Mouse (Mus musculus): ENCODE measurements around the gene Ephb3. TPM values are rescaled to one million over a fixed set of nuclear protein-coding genes. Genes with fewer than 3 reads are reported as not detected.

Gene Ephb3
- total and polyA plus RNA-seq, 2 experiments from 2014 or later: 9.5 to 20.5 TPM

DNA sequence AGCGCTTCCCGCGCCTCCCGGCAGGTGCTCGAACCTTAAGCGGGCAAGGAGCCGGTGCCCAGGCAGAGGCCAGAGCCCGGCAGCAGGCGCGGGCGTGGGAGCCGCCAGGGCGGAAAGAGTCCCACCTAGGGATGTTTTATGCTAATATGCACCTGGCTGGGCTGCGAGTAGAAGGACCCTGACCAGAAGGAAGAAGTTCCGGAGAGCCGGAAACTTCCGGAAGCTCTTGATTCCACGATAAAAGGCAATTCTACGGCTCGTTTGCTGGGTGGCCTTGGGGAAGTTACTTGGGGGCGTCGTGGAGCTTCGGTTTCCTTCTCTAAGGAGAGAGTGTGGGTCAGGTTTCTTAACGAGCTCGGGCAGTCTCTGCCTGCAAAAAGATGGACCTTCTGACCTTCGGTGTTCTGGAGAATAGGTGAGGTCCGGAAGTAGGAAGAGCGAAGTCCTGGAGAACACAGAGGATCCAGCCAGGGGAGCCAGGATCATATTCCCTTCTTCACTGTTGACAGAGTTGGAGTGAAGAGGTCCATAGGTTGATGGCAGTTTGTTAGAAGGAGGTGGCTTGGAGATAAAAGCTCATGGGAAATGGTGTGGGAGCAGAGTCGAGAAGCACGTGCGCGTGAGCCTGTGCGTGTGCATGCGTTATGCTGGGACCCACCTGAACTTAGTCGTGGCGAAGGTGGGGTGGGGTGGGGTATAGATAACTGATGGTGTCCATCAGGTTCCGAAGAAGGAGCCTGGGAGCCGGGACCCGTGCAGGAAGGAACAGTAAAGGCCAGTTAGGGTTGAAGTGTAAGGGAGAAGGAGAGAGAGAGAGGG, 44.4 kb downstream of the Ephb3 start:
- H3K9ac ChIP-seq (replicated peaks; ENCODE audit: low read length, poor library complexity, severe bottlenecking): peak overlapping the region; percentile 19; the same call in 1 of the 2 replicates
- H3K4me3 ChIP-seq (ENCODE audit: low read depth, low read length): peak overlapping the region; percentile 38
- peak overlapping the region; percentile 73 for H3K4me2 ChIP-seq (ENCODE audit: low read depth, low read length, poor library complexity, severe bottlenecking)
- peaks cover 12% of the 10 kb centered on the region; the same call in 1 of the 2 replicates for H3K27me3 ChIP-seq (ENCODE audit: insufficient read depth, low read length)
- no peaks in the 10 kb centered on the region for H3K9me3 ChIP-seq (ENCODE audit: low read length)
- no peak for TF ChIP-seq CTCF (IDR thresholded peaks at IDR 0.05)
- H3K4me1 ChIP-seq (ENCODE audit: insufficient read depth, low read length): peaks cover 16% of the 10 kb centered on the region
- DNase-seq (ENCODE audit: low spot score) (peak; percentile 36), ATAC-seq (ENCODE audit: low FRiP score) (no peak)
- H3K36me3 ChIP-seq (ENCODE audit: insufficient read depth, low read length): no peaks in the 10 kb centered on the region
- WGBS: 8% methylated on average over 39 of the region's 39 CpGs
- H3K27ac ChIP-seq (ENCODE audit: low read depth, low read length): no peak overlapping the region

DNA sequence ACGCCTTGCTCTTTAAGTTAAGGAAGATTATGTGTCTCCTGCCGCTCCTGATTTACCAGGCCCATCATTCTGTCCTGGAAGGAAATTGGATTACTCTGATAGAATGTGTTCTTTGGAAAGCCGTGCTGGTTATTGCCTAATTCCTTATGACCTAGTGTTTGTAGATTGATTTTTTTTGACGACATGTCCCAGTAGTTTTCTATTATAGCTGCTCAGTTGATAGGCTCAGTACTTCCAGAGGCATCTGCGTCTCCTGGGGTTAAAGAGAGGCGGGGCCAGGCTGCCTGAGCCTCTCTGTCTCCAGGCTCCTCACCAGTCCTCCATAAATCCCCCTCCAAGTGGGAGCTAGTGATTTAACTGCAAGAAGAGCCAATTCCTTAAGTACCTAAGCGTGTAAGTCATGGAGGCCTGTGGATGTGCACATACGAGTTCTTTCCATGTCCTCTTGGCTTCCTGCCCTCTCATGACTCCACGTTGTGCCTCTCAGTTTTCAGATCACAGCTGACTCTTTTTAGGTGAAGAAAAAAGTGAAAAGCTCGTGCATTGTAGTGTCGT, 47.9 kb downstream of the Ephb3 start:
- DNase-seq (ENCODE audit: low spot score) (no peak), ATAC-seq (ENCODE audit: low FRiP score) (no peak)
- H3K4me1 ChIP-seq (ENCODE audit: insufficient read depth, low read length): peaks cover 10% of the 10 kb centered on the region; the same call in 1 of the 2 replicates
- 39% methylated on average over 11 of the region's 11 CpGs for WGBS
- H3K4me2 ChIP-seq (ENCODE audit: low read depth, low read length, poor library complexity, severe bottlenecking): no peak overlapping the region
- H3K27ac ChIP-seq (ENCODE audit: low read depth, low read length): no peak overlapping the region
- H3K9ac ChIP-seq (replicated peaks; ENCODE audit: low read length, poor library complexity, severe bottlenecking): no peak overlapping the region
- no peaks in the 10 kb centered on the region for H3K9me3 ChIP-seq (ENCODE audit: low read length)
- peaks cover 9% of the 10 kb centered on the region; the same call in 1 of the 2 replicates for H3K27me3 ChIP-seq (ENCODE audit: insufficient read depth, low read length)
- no peaks in the 10 kb centered on the region for H3K36me3 ChIP-seq (ENCODE audit: insufficient read depth, low read length)
- H3K4me3 ChIP-seq (ENCODE audit: low read depth, low read length): no peak overlapping the region
- TF ChIP-seq CTCF (IDR thresholded peaks at IDR 0.05): no peak

DNA sequence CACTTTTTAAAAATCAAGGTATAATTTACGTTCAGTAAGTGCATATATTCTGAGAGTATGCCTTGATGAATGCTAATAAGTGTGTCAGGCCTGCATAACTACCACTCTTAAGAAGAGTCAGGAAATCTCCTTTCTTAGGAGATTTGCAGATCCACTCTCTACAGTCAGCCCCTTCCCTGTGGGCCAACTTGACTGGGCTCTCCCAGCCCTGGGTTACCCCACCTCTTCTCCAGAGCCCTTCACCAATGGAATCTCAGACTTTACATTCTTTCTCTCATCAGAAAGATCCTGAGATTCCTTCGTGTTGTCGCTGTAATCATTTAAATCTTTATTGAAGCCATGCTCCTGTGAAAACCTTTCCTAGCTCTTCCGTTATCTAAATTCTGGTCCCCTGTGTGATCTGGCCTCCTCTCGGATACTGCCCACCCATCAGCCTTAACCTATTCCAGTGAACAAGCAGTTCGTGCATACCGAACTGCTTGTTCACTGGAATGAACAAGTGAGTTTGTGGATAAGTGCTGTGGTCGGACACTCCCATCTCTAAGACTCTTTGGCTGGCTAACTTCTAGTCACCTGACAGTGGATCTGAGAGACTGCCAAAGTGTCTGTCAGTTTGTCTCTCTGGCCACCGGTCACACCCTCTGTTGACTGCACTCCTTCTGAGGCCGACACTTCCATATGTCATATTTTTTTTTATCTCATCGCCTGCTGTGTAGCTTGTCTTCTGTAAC, 51.2 kb downstream of the Ephb3 start:
- no peaks in the 10 kb centered on the region for H3K9me3 ChIP-seq (ENCODE audit: low read length)
- ATAC-seq (ENCODE audit: low FRiP score) (no peak), DNase-seq (ENCODE audit: low spot score) (no peak)
- H3K27me3 ChIP-seq (ENCODE audit: insufficient read depth, low read length): no peaks in the 10 kb centered on the region
- H3K4me3 ChIP-seq (ENCODE audit: low read depth, low read length): no peak overlapping the region
- no peak overlapping the region for H3K4me2 ChIP-seq (ENCODE audit: low read depth, low read length, poor library complexity, severe bottlenecking)
- H3K9ac ChIP-seq (replicated peaks; ENCODE audit: low read length, poor library complexity, severe bottlenecking): no peak overlapping the region
- no peak overlapping the region for H3K27ac ChIP-seq (ENCODE audit: low read depth, low read length)
- no peaks in the 10 kb centered on the region for H3K36me3 ChIP-seq (ENCODE audit: insufficient read depth, low read length)
- 85% methylated on average over 11 of the region's 11 CpGs for WGBS
- no peak for TF ChIP-seq CTCF (IDR thresholded peaks at IDR 0.05)
- H3K4me1 ChIP-seq (ENCODE audit: insufficient read depth, low read length): no peaks in the 10 kb centered on the region

DNA sequence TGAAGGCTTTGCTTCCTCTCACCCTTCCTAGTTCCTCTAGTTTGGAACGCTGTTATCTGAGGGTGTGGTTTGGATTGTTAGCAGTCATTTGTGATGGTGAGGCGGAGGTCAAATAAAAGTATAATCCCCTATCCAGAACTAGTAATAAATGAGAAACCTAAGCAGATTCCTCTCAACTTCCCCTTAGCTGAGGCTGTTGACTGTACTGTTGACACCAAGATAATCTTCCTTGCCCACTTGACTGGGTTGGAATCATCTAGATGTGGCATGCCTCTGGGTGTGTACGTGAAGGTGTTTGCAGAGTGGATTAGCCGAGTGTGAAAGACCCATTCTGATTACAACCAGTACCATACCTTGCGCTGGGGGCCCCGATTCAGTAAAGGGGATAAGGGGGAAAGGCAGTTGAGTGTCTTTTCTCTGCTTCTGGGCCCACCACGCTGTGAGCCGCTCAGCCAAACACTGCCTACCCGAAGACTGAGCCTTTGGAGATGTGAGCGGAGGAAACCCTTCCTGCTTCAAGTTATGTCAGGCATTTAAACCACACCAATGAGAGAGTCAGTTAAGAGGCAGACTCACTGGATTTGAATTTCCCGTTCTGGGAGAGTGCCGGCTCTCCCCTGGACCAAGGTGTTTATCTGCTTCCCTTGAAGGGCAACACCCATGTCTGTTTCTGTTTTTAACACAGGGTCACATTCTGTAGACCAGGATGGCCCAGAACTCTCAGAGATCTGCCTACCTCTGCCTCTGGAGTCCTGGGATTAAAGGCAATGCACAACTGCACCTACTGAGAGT, 52.2 kb downstream of the Ephb3 start:
- H3K9ac ChIP-seq (replicated peaks; ENCODE audit: low read length, poor library complexity, severe bottlenecking): no peak overlapping the region
- H3K4me1 ChIP-seq (ENCODE audit: insufficient read depth, low read length): no peaks in the 10 kb centered on the region
- no peak overlapping the region for H3K4me2 ChIP-seq (ENCODE audit: low read depth, low read length, poor library complexity, severe bottlenecking)
- no peak overlapping the region for H3K27ac ChIP-seq (ENCODE audit: low read depth, low read length)
- no peak for TF ChIP-seq CTCF (IDR thresholded peaks at IDR 0.05)
- H3K9me3 ChIP-seq (ENCODE audit: low read length): no peaks in the 10 kb centered on the region
- no peak overlapping the region for H3K4me3 ChIP-seq (ENCODE audit: low read depth, low read length)
- 94% methylated on average over 12 of the region's 12 CpGs for WGBS
- DNase-seq (ENCODE audit: low spot score) (no peak), ATAC-seq (ENCODE audit: low FRiP score) (no peak)
- H3K36me3 ChIP-seq (ENCODE audit: insufficient read depth, low read length): no peaks in the 10 kb centered on the region
- H3K27me3 ChIP-seq (ENCODE audit: insufficient read depth, low read length): no peaks in the 10 kb centered on the region

DNA sequence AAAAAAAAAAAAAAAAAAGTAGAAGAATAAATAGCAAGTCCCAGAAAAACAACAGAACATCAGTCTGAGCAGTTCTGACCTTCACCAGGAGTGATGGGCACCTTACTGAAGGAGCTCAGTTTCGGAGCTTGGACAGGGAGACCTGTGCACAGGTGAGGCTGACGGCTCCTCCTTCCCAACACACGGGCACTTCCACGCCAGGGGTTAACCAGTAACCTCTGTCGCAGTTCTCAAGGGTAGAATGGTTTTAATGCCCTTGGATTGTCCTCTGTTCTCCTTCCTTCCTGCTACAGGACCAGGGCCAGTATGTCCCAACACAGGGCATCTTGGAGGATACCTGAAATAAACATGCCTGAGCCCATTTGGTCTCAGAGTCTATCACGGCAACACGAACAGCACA, 60.9 kb downstream of the Ephb3 start:
- H3K36me3 ChIP-seq (ENCODE audit: insufficient read depth, low read length): no peaks in the 10 kb centered on the region
- no peak for TF ChIP-seq CTCF (IDR thresholded peaks at IDR 0.05)
- H3K9ac ChIP-seq (replicated peaks; ENCODE audit: low read length, poor library complexity, severe bottlenecking): no peak overlapping the region
- 82% methylated on average over 7 of the region's 7 CpGs for WGBS
- DNase-seq (ENCODE audit: low spot score) (no peak), ATAC-seq (ENCODE audit: low FRiP score) (no peak)
- H3K4me3 ChIP-seq (ENCODE audit: low read depth, low read length): no peak overlapping the region
- no peaks in the 10 kb centered on the region for H3K9me3 ChIP-seq (ENCODE audit: low read length)
- no peaks in the 10 kb centered on the region for H3K4me1 ChIP-seq (ENCODE audit: insufficient read depth, low read length)
- no peaks in the 10 kb centered on the region for H3K27me3 ChIP-seq (ENCODE audit: insufficient read depth, low read length)
- no peak overlapping the region for H3K4me2 ChIP-seq (ENCODE audit: low read depth, low read length, poor library complexity, severe bottlenecking)
- H3K27ac ChIP-seq (ENCODE audit: low read depth, low read length): no peak overlapping the region
